Mouse (Mus musculus) embryonic facial prominence, embryonic 11.5 days (tissue): ENCODE results near the gene Rpl23. TPM values are rescaled to one million over a fixed set of nuclear protein-coding genes. Genes with fewer than 3 reads are reported as not detected.

Source experiments
- ATAC-seq: fragments of 200-750 bp; cut with Nextera tagmentation; replicated peaks from 2 replicates; pipeline ENCODE4 v1.8.0; 2017; ENCODE audit warnings: low read depth; ENCODE audit not compliant: insufficient number of reproducible peaks, low FRiP score, low TSS enrichment
- DNase-seq: peaks from one replicate; pipeline ENCODE4 v3.0.0-alpha.2; 2015; ENCODE audit warnings: low spot score
- H3K27ac ChIP-seq: fragments of 300-500 bp; sonication (generic); replicated peaks from 2 replicates; pipeline ENCODE4 v1.5.1; 2014; ENCODE audit warnings: mild to moderate bottlenecking, low read depth, low read length, control low read depth
- H3K27me3 ChIP-seq: fragments of 300-500 bp; sonication (generic); 2 replicates; pipeline ENCODE4 v1.6.1; 2014; ENCODE audit warnings: mild to moderate bottlenecking, low read length, moderate library complexity, mixed read lengths; ENCODE audit not compliant: control insufficient read depth, insufficient read depth
- H3K36me3 ChIP-seq: fragments of 300-500 bp; sonication (generic); replicated peaks from 2 replicates; pipeline ENCODE4 v1.6.1; 2014; ENCODE audit warnings: low read depth, mild to moderate bottlenecking, low read length, moderate library complexity, mixed read lengths; ENCODE audit not compliant: control insufficient read depth, insufficient read depth
- H3K4me1 ChIP-seq: fragments of 300-500 bp; sonication (generic); 2 replicates; pipeline ENCODE4 v1.6.1; 2014; ENCODE audit warnings: low read length, mixed read lengths; ENCODE audit not compliant: control insufficient read depth, insufficient read depth
- H3K4me2 ChIP-seq: fragments of 300-500 bp; sonication (generic); 2 replicates; pipeline ENCODE4 v1.6.1; 2014; ENCODE audit warnings: low read depth, mild to moderate bottlenecking, control low read depth, low read length, moderate library complexity
- H3K4me3 ChIP-seq: fragments of 300-500 bp; sonication (generic); 2 replicates; pipeline ENCODE4 v1.5.1; 2014; ENCODE audit warnings: low read depth, low read length, control low read depth
- H3K9ac ChIP-seq: fragments of 300-500 bp; sonication (generic); replicated peaks from 2 replicates; pipeline ENCODE4 v1.6.1; 2014; ENCODE audit warnings: mild to moderate bottlenecking, control low read depth, low read length
- H3K9me3 ChIP-seq: fragments of 300-500 bp; sonication (generic); replicated peaks from 2 replicates; pipeline ENCODE4 v1.6.1; 2016; ENCODE audit warnings: mild to moderate bottlenecking, low read length, inconsistent platforms, mixed read lengths; ENCODE audit not compliant: control insufficient read depth
- WGBS: fragments of 180-500 bp; shearing (Covaris S2); extraction: QIAGEN DNeasy Blood & Tissue Kit; methylation state at CpG from one replicate; pipeline ENCODE4 v1.1.7; 2014; 5-methylcytosine and 5-hydroxymethylcytosine counted together
- polyA plus RNA-seq: library from polyadenylated mRNA; unstranded; fragments of >200 nt; fragmentation: Nextera tagmentation; extraction: Ambion mirVana; gene quantifications from 2 replicates; pipeline ENCODE4 v1.2.1, GENCODE M21; 2014

The Rpl23 gene
- polyA plus RNA-seq, 1 experiment from 2014 or later: 537 TPM

DNA sequence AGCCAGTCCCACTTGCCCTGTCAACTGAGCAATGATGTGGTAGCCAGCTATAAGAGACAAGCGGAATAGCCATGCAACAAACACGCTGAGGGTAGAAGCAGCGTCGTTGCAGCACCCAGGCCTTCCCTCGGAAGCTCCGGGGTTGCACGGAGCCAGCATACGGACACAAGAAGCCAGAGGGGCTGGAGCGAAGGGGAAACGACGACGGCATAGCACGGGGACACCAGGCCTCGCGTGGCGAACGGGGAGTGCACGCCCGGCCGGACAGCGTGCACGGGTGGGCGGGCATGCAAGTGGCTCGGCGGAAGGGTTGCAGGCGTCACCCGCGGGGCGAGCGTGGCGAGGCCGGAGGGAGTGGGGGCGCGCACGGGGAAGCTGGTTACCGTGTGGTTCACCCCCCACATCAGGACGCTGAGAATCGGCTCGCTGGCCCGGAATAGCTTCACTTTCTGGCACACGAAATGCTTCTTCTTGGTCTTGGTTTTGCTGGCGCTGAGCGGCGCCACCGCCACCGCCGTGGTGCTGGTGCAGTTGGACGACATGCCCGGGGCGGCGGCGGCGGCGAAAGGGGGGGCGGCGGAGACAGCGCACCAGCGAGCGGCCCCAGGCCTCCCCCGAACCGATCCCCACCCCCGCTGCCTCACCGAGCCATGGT, 38.0 kb downstream of the Rpl23 start, which contains the start of gene Pip4k2b:
Gene Pip4k2b (minus strand): TSS at position 642 of the 655 bp plus-strand sequence.
- ATAC-seq (peak; percentile 76), DNase-seq (peak; percentile 51)
- Histone ChIP-seq H3K4me1 (no peaks in the 10 kb centered on the region; the same call in 1 of the 2 replicates), H3K9ac (peak within 1 kb of the TSS; percentile 86), H3K27me3 (no peaks in the 10 kb centered on the region), H3K4me3 (peak within 1 kb of the TSS; percentile 85), H3K9me3 (no peaks in the 10 kb centered on the region), H3K4me2 (peak within 1 kb of the TSS; percentile 69), H3K27ac (peak within 1 kb of the TSS; percentile 80), H3K36me3 (no peaks in the 10 kb centered on the region; the same call in 1 of the 2 replicates)
- under 1% methylated on average over 61 of the region's 63 CpGs for WGBS

DNA sequence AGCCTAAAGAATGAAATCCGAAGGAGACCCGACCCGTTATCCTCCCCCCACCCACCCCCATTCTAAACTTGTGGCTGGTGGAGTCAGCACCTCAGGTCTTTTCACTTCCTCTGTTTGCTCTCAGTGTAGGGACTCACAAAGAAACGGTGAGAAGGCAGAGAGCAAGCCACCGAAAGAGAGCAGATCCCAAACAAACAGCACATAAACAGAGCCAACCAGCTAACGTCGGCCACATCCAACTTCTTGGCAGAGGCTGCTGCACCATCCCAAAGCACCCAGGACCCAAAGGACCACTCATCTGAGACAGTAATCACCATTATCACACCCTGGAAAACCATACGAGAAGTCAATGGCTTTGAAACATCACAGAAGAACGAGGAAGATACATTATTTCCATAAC, 38.8 kb downstream of the Rpl23 start:
- no peaks in the 10 kb centered on the region for H3K27me3 ChIP-seq
- WGBS: 46% methylated on average over 9 of the region's 9 CpGs

DNA sequence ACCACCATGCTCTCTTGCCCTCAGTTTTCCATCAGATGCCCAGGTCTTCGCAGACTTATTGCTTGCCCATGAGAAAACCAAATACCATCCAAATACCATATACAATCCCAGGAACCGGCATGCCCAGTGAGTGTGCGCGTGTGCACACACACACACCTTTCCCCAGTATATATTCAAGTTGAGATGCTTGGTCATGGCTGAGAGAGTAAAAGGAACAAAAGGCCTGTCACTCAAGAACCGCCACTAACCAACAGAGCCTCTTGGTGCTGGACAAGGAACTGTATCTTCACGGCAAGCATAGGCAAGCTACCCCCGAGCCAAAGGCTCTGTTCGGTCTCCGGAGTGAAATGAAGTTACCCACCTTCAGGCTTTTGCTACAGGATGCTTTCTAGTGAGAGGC, 39.6 kb downstream of the Rpl23 start:
- H3K9ac ChIP-seq: no peak overlapping the region; the same call in 1 of the 2 replicates
- no peak for ATAC-seq
- 76% methylated on average over 9 of the region's 9 CpGs for WGBS

More for the DNA sequence above, 38.8 kb downstream of the Rpl23 start:
- Histone ChIP-seq H3K27ac (no peak overlapping the region), H3K4me2 (peak overlapping the region; percentile 69), H3K4me1 (no peaks in the 10 kb centered on the region; the same call in 1 of the 2 replicates), H3K9me3 (no peaks in the 10 kb centered on the region; the same call in 1 of the 2 replicates), H3K36me3 (no peaks in the 10 kb centered on the region; the same call in 1 of the 2 replicates), H3K9ac (peak overlapping the region; percentile 84), H3K4me3 (peak overlapping the region; percentile 85)
- no peak for ATAC-seq
- DNase-seq: no peak

GRCm38 (mm10) chr11:97742157-97742556, 40.1 kb downstream of the Rpl23 start:
- no peak overlapping the region for H3K4me2 ChIP-seq
- H3K27ac ChIP-seq: no peak overlapping the region
- no peak overlapping the region for H3K4me3 ChIP-seq
- no peak overlapping the region for H3K9ac ChIP-seq
- H3K9me3 ChIP-seq: no peaks in the 10 kb centered on the region; the same call in 1 of the 2 replicates
- H3K4me1 ChIP-seq: peaks cover 3% of the 10 kb centered on the region
- no peaks in the 10 kb centered on the region for H3K27me3 ChIP-seq
- ATAC-seq (no peak), DNase-seq (no peak)
- H3K36me3 ChIP-seq: no peaks in the 10 kb centered on the region
- 87% methylated on average over 5 of the region's 5 CpGs for WGBS

More for the DNA sequence above, 39.6 kb downstream of the Rpl23 start:
- Histone ChIP-seq H3K4me2 (peak overlapping the region; percentile 69), H3K27me3 (no peaks in the 10 kb centered on the region), H3K36me3 (no peaks in the 10 kb centered on the region; the same call in 1 of the 2 replicates), H3K27ac (no peak overlapping the region), H3K4me1 (peaks cover 2% of the 10 kb centered on the region), H3K4me3 (no peak overlapping the region), H3K9me3 (no peaks in the 10 kb centered on the region; the same call in 1 of the 2 replicates)
- no peak for DNase-seq

DNA sequence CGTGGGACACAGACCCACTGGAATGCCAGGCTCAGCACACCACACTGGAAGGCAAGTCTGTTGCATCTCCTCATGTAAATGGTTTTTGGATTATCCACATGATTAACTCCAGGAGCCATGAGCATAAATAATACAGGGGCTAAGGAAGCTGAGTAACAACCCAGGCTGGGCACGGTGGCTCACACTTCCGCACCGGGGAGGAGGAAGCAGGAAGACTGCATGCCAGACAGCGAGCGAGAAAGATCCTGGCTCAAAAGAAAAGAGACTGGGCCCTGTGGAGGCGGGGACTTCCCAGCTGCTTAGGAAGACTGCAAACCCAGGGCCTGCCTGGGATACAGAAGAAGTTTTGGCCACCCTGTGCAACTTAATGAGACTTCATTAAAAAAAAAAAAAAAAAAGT, 42.0 kb downstream of the Rpl23 start:
- Histone ChIP-seq H3K36me3 (no peaks in the 10 kb centered on the region), H3K9ac (no peak overlapping the region), H3K9me3 (no peaks in the 10 kb centered on the region; the same call in 1 of the 2 replicates), H3K4me2 (no peak overlapping the region), H3K27me3 (no peaks in the 10 kb centered on the region), H3K4me1 (peaks cover 3% of the 10 kb centered on the region), H3K27ac (no peak overlapping the region), H3K4me3 (no peak overlapping the region)
- DNase-seq: peak; percentile 3
- ATAC-seq: no peak
- 58% methylated on average over 7 of the region's 7 CpGs for WGBS

DNA sequence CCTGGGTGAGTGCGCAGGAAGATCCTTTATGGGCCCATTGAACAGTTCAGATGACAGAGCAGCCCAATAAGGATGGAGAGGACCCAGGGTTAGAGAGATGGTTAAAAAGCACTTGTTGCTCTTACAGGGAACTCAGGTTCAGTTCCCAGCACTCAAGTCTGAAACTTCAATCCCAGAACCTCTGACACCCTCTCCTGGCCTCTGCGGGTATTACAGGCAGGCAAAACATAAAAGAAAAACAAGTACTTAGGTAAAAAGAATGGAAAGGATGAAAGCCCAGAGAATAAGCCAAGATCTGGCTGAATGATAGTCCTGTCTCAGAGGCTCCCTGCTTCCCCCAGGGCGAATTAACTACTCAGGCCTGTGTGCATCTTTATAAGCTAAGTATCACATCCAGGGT, 43.1 kb downstream of the Rpl23 start:
- no peak overlapping the region for H3K4me2 ChIP-seq
- H3K4me3 ChIP-seq: no peak overlapping the region
- ATAC-seq (no peak), DNase-seq (no peak)
- H3K27ac ChIP-seq: no peak overlapping the region
- H3K9ac ChIP-seq: no peak overlapping the region
- no peaks in the 10 kb centered on the region for H3K27me3 ChIP-seq
- WGBS: 90% methylated on average over 3 of the region's 3 CpGs
- peaks cover 3% of the 10 kb centered on the region for H3K4me1 ChIP-seq
- H3K9me3 ChIP-seq: no peaks in the 10 kb centered on the region; the same call in 1 of the 2 replicates
- H3K36me3 ChIP-seq: no peaks in the 10 kb centered on the region

DNA sequence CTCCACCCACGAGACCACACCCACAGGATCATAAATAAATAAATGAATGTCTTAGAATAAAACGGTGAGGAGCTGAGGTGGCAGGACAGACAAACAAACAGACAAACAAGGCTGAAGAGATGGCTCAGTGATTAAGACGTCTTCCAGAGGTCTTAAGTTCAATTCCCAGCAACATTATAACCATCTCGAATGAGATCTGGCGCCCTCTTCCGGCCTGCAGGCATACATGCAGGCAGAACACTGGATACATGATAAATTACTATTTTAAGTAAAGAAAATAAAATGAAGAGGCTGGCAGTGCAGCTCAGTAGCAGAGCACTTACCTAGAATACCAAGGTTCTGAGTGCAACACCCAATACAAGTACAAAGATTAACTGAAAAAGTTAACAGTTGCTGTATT, 43.5 kb downstream of the Rpl23 start:
- H3K4me2 ChIP-seq: no peak overlapping the region
- H3K4me1 ChIP-seq: peaks cover 7% of the 10 kb centered on the region
- no peaks in the 10 kb centered on the region; the same call in 1 of the 2 replicates for H3K9me3 ChIP-seq
- H3K27me3 ChIP-seq: no peaks in the 10 kb centered on the region
- no peak overlapping the region for H3K9ac ChIP-seq
- no peaks in the 10 kb centered on the region for H3K36me3 ChIP-seq
- no peak overlapping the region for H3K4me3 ChIP-seq
- DNase-seq: no peak
- H3K27ac ChIP-seq: no peak overlapping the region
- no peak for ATAC-seq
- WGBS: 59% methylated on average over 6 of the region's 6 CpGs

DNA sequence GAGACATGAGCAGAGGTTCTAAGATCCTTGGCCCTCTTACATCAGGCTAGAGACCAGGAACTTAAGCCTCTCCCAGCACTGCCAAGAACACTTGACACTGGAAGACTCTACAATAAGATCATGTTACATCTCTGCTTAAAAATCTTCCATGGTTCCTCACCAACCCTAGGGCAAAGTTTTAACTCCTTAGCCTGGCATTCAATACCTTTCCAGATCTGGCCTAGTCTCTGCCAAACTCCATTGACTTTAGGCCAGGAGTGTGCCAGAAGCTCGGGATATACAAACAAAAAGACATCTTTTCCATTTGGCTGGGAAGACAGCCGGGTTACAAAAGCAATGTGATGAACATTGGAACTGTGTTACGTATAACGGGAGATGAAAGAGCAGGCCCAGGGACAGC, 44.6 kb downstream of the Rpl23 start:
- H3K9me3 ChIP-seq: no peaks in the 10 kb centered on the region; the same call in 1 of the 2 replicates
- no peak overlapping the region for H3K9ac ChIP-seq
- no peak overlapping the region for H3K4me2 ChIP-seq
- DNase-seq (no peak), ATAC-seq (no peak)
- no peak overlapping the region for H3K27ac ChIP-seq
- H3K27me3 ChIP-seq: no peaks in the 10 kb centered on the region
- peaks cover 7% of the 10 kb centered on the region for H3K4me1 ChIP-seq
- H3K4me3 ChIP-seq: no peak overlapping the region
- no peaks in the 10 kb centered on the region for H3K36me3 ChIP-seq
- WGBS: 64% methylated on average over 4 of the region's 4 CpGs
